Mouse (Mus musculus): ENCODE data around the gene Abl2.

DNA sequence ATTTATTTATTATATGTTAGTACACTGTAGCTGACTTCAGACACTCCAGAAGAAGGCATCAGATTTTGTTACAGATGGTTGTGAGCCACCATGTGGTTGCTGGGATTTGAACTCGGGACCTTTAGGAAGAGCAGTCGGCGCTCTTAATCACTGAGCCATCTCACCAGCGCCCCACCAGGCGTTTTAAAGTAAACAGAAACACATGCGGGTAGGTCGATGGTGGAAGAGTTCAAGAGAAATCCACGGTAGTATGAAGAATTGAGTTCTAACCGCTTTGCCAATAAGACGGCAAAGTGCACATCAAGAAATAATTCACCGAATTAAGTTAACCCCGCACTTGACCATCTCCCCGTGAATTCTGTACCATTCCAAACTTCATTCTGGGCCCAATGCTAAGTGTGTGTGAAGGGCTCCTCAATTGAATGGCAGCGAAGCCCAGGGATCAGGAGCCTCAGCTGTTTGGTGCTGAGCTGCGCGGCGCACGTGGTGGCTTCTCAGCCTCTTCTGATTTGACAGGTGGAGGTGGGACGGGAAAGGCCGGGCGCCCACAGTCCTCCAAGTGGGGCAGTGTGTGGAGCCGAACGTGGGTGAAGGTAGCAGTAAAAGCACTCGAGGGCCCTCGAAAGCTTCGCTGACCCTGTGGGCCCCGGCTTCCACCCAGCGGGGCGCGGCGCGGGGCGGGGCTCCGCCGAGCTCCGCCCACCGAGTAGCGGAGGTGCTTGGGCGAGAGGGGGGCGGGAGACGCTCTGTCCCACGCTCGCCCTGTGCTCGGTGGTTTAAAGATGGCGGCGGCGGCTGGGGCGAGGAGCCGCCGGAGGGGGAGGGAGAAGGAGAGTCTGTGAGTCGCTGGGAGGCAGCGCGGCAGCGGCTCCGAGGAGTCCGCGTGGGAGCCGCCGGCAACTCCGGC is at the start of gene Abl2:
- TF ChIP-seq MAX (IDR thresholded peaks at IDR 0.05; ENCODE audit: low read depth) (no peak), POLR2A (IDR thresholded peaks at IDR 0.05; ENCODE audit: insufficient read length, low read depth) (peak; percentile 81), SRF (IDR thresholded peaks at IDR 0.05; ENCODE audit: control insufficient read depth, insufficient read length, low read depth) (no peak), TCF12 (IDR thresholded peaks at IDR 0.05; ENCODE audit: insufficient read depth, poor library complexity, severe bottlenecking) (no peak)
